Mouse (Mus musculus): Measurements from ENCODE around the gene Gng8.

Gene Gng8

GRCm38 (mm10) chr7:16876006-16876405 lies 15.6 kb upstream of the Gng8 start:
- DNase-seq (ENCODE audit: low read depth, low spot score): no peak

DNA sequence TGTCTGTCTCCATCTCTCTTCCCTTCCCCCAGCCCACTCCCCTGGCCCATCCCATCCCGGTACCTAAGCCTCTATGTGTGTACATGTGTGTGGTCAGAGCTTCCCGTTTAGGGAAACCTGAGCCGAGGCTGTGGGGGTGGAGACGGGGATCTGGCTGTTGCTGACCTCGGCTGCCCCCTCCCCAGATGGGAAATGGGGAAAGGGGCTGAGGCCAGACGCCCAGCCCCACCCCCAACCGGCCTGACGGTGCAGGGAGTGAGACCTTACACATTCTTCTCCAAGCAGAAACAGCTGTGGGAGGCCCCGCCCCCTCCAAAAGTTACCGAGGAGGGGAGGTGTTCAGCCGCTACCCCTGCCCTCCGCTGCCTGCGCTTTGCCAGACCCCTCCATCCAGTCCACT lies 15.0 kb upstream of the Gng8 start:
- no peak for DNase-seq (ENCODE audit: low read depth, low spot score)

DNA sequence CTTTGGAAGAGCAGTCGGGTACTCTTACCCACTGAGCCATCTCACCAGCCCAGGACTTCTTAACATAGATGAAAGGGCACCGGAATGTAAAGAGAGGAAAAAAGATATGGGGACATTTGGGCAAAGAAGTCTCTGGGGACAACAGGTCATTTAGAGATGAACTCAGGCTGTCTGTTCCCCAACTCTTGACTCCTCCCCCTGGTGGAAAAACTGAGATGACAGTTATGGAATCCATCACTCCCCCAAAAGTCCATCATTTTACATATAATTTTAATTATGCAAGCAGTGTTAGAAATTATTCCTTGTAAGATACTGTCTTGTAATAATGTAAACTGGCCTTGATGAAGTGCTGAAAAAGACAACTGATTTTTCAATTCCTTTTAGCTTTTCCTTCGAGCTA lies 13.9 kb upstream of the Gng8 start:
- no peak for DNase-seq (ENCODE audit: low read depth, low spot score)

DNA sequence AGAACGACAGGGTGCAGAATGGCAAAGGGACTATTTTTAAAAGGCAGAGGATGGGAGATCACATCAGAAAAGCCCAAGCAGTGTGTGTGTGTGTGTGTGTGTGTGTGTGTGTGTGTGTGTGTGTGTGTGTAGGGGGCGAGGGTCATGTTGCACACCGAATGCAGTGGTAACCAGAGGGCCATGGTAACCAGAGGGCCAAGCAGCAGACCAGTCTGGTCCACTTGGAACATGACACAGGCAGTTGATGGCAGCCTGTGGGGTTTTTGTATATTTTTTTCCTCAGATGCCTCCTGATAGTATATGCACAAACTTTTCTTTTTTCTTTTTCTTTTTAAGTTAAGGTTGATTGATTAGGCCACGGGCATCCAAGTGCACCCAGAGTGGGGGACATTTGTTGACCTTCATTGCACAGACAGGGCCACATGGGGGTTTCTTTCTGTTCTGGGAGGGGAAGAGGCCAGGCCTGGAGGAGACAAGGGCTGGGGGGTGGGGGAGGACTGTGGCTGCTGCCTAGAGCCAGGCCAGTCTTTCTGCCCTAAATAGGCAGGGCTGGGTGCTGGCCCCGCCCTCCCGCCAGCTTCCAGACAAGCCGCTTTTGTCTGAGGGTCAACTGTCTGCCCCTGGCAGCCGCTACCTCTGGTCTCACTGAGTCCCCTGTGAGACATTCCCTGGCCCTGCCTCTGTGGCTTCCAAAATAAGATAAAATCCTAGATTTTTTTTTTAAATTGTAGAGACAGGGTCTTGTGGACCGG lies 11.6 kb upstream of the Gng8 start:
- no peak for DNase-seq (ENCODE audit: low read depth, low spot score)

GRCm38 (mm10) chr7:16880615-16881014 lies 11.0 kb upstream of the Gng8 start:
- DNase-seq (ENCODE audit: low read depth, low spot score): no peak

GRCm38 (mm10) chr7:16883162-16883561 lies 8.4 kb upstream of the Gng8 start:
- no peak for DNase-seq (ENCODE audit: low read depth, low spot score)

- no peak for DNase-seq (ENCODE audit: low read depth, low spot score)
Measured at GRCm38 (mm10) chr7:16884334-16884733, 7.3 kb upstream of the Gng8 start.

- DNase-seq (ENCODE audit: low read depth, low spot score): no peak
Measured at GRCm38 (mm10) chr7:16885271-16885776, 6.3 kb upstream of the Gng8 start.

- DNase-seq (ENCODE audit: low read depth, low spot score): no peak
Measured at GRCm38 (mm10) chr7:16885905-16886304, 5.7 kb upstream of the Gng8 start.

GRCm38 (mm10) chr7:16890536-16890935 lies 1.1 kb upstream of the Gng8 start:
- DNase-seq (ENCODE audit: low read depth, low spot score): no peak

DNA sequence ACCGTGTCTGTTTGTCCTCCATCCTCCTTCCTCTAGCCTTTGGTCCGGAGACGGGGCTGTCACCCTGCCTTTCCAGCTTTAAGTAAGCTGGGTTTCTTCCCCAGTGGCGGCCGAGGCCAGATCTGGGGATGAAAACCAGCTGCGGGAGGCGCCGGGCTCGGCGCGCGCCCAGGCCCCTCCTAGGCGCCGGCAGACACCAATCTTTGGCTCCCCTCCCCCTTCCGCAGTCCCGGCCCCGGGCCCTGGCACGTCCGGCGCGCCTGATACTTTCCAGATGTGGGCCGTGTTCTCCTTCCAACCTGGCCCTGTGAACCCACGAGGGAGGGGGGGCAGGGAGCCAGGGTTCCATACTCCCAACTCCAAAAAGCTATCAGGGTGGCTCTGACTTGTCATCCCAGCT lies 642 bp upstream of the Gng8 start:
- no peak for DNase-seq (ENCODE audit: low read depth, low spot score)

- no peak for DNase-seq (ENCODE audit: low read depth, low spot score)
Measured at GRCm38 (mm10) chr7:16892352-16892730, 755 bp downstream of the Gng8 start.

DNA sequence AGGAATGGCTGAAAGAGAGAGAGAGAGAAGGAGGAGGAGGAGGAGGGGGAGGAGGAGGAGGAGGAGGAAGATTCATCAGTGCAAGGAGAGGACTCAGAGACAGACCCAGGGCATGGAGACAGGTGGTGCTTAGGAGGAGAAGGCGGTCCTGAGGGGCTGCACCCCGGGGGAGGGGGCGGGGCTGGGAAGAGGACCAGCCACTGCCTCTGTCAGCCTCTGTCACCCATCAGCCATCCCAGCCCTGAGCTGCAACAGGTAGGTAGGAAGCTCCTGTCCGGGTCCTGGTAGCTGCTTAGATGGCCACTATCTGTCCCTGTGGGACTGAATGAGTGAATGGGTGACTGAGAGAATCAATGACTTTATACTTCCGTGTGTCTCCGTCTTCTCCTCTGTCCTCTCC lies 2.0 kb downstream of the Gng8 start:
- DNase-seq (ENCODE audit: low read depth, low spot score): no peak

DNA sequence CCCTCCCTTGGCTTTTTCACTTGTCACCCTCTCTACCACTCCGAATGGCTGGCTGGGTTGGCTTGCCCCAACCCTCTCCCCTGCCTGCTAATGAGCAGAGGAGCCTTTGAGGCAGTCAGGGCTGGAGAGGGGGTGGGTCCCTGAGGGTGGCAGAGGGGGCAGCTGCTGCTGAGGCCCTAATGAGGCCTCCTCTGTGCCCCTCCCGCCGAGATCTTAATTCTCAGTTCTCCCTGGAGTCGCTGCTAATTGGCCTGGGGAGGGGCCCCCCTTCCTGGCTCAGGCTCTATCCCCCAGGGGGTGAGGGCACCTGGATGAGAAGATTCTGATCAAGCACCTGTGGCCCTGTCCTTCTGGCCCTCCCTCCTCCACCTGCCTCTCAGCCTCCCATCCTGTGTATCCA lies 2.7 kb downstream of the Gng8 start:
- DNase-seq (ENCODE audit: low read depth, low spot score): no peak

DNA sequence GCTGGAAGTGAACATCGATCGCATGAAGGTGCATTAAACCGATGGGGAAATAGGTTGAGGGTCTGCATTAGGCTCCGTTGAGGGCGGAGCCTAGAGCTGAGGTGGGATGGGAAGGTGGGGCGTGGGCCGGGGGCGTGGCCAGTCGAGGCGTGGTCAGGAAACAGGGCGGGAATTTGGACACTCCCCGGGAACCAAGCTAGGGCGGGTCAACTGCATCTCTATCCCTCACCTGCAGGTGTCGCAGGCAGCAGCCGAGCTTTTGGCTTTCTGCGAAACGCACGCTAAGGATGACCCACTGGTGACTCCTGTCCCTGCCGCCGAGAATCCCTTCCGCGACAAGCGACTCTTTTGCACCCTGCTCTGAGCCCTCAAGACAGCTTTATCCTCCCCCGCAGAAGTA lies 3.4 kb downstream of the Gng8 start:
- DNase-seq (ENCODE audit: low read depth, low spot score): no peak

DNA sequence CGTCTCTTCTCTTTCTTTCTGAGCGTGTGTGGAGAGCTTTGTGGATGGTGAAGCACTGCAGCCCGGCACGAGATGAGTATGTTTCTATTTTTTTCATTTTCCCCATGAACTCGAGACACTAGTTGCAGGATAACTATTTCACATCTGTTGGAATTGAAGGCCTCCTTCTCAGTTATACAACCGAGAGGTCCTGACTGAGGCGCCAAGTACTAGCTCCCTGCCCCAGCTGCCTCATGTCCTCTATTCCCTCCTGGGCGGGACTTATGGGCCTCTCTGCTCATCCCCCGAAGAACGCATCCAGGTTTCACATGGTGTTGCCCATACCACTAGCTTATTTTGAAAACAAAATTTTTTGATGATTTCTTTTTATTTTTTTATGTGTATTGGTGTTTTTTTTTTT lies 3.9 kb downstream of the Gng8 start:
- no peak for DNase-seq (ENCODE audit: low read depth, low spot score)

DNA sequence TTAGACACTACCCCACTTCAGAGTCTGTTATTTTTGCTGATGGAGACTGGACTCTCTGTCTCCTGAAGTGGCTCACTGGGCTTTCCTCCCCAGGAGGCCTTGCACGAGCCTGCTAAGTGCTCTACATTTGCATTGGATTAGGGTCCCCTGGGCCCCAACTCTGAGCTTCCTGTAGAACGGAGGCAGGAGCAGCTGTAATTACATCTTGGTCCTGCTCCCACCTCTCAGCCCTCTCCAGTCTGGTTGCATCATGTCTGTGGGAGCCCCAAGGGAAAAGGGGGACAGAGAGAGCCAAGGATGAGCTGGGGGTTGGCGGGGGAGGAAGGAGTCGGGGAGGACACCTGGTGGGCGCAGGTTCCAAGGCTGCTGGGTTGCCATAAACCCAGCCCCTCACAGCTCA lies 8.9 kb downstream of the Gng8 start:
- DNase-seq (ENCODE audit: low read depth, low spot score): no peak

DNA sequence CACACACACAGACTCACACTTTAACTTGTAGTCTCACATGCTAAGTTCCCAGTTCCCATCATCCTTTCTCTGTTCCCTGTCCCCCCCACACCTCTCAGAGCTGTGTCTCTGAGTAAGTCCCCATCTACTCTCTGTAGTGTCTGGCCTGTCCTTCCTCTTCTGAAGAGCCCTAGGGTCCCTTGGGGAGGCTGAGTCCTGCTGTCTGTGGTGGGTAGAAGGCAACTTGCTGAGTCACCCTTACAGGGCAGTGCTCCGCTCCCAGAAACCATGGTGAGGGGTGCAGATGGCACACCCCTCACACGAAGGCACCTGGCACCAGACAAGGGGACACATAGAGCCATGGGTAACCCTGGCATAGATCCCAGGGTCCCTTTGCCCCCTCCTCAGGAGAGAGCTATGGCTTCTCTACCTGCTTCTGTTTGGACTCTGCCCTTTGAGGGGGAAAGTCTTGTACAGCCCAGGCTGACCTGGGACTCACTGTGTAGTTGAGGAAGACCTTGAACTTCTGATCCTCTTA lies 11.9 kb downstream of the Gng8 start:
- no peak for DNase-seq (ENCODE audit: low read depth, low spot score)

DNA sequence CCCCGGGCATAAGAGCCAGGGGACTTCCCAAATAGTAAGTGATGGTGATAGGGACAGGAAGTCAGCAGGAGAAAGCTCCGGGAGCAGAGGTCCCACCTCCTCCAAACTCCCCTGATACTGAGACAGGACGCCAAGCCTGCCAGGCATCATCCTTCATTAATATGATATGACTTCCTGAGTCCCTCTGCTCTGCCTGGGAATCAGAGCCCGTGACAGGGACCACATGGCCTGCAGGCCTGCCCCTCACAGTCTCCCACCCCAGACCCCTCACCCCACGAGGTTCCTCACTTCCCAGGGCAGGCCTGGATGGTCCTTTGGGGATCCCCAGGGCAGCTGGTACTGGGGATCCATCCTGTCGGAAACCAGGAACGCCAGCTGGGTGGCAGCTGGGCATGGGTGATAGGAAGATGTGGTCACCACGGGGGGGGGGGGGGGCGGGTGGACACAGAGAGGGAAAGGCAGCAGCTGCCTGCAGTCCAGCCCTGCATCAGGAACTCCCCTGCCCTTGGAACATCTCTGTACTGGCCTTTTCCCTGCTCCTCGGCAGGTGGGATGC lies 12.6 kb downstream of the Gng8 start:
- no peak for DNase-seq (ENCODE audit: low read depth, low spot score)

DNA sequence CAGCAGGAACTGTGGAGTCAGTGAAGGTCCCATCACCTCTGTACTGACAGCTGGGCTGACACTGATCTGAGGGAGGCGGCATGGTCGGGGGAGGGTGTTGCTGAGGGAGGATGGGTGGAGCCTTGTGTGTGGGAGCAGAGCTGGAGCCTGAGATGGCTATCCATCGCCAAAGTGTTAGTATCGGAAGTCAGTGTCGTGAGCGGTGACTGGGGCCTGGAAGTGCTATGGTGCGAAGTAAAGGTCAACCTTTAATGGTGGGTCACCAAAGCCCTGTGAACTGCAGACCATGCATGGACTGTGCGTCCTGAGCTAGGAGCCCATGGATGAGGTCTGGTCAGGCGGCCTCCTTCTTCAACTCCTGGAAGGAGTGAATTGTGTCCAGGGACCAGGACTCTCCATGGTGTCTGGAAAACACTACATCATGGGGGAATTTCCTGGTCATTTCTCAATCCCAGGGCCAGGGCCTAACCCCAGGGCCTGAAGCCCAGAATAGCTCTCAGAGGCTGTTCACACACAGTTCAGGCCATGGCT lies 14.0 kb downstream of the Gng8 start:
- no peak for DNase-seq (ENCODE audit: low read depth, low spot score)

DNA sequence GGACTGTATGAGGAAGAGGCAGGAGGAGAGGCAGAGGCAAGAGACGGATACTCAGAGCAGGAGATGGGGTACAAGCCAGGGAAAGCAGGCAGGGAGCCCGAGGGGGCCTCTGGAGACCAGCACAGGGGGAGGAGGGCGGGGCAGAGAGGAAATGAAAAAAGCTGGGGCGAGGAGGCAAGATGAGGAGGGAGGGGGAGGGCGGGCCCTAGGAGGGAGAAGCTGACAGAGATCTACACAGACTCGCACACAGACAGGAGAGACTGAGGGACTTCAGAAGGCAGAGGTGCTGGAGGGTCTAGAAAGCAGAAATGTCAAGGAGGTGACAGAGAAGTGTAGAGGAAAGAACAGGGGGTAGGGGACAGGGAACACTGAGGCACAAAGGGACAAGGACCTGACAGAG lies 14.7 kb downstream of the Gng8 start, which contains the start of gene Ptgir:
TSS of gene Ptgir (plus strand) at position 210 of the 400 bp plus-strand sequence.
- no peak for DNase-seq (ENCODE audit: low read depth, low spot score)

DNA sequence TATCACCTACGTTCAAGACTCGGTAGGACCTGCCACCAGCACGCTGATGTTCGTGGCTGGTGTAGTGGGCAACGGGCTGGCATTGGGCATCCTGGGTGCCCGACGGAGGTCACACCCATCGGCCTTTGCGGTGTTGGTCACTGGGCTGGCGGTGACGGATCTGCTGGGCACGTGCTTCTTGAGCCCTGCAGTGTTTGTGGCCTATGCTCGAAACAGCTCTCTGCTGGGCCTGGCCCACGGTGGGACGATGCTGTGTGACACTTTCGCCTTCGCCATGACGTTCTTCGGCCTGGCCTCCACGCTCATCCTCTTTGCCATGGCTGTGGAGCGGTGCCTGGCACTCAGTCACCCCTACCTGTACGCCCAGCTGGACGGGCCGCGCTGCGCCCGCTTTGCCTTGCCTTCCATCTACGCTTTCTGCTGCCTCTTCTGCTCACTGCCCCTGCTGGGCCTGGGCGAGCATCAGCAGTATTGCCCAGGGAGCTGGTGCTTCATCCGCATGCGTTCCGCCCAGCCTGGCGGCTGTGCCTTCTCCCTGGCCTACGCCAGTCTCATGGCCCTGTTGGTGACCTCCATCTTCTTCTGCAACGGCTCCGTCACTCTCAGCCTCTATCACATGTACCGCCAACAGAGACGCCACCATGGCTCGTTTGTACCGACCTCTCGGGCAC lies 15.4 kb downstream of the Gng8 start:
- no peak for DNase-seq (ENCODE audit: low read depth, low spot score)
